Mouse (Mus musculus) erythroid progenitor cell, adult 5-6 weeks (primary cell): Measurements from ENCODE around the gene Blvrb. TPM values are rescaled to one million over a fixed set of nuclear protein-coding genes. Genes with fewer than 3 reads are reported as not detected.

Source experiments
- ATAC-seq: replicated peaks from 2 replicates; pipeline ENCODE4 v1.8.0; 2016; ENCODE audit warnings: moderate number of reproducible peaks, mild to moderate bottlenecking, moderate TSS enrichment, inconsistent platforms; ENCODE audit not compliant: poor library complexity, low FRiP score, severe bottlenecking
- total RNA-seq, 2 experiments: library from RNA; stranded (forward) in 1 of 2; stranded (reverse) in 1 of 2; fragments of 150-400 nt in 1 of 2; fragments of 186-747, 209-891 nt in 1 of 2; gene quantifications; 2 replicates each; pipeline versions ENCODE4 v1.2.3 to v1.2.4; 2015 to 2017; ENCODE audit warnings: low replicate concordance in 2 of 2

The Blvrb gene
- total RNA-seq (2015; ENCODE audit: low replicate concordance) (538 and 642 TPM in 2 replicates), total RNA-seq (2017; ENCODE audit: low replicate concordance) (484 and 602 TPM in 2 replicates)

- peak; percentile 79 for ATAC-seq
Measured at GRCm38 (mm10) chr7:27447419-27448286, at the start of gene Blvrb, which contains the start of gene Sptbn4. TSS of gene Blvrb (plus strand) at chr7:27447978. TSS of gene Sptbn4 (minus strand) at chr7:27447686.

DNA sequence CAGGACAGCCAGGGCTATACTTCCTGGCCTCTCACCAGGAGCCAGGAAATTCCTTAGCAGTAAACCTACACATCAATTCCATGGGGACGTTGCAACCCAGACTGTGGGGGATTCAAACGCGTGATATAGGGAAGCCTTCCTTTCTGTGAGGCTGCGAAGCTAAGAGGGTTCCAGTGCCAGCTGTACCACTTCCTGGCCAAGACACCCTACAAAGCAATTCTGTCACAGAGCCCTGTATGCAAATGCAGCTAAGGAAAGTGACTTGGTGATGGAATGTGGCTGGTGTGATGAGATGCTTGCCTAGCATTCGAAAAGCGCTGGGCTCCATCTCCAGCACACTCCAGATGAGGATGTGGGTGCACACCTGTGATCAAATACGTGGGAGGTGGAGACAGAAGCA, 47.2 kb upstream of the Blvrb start:
- no peak for ATAC-seq

- peak; percentile 53; the same call in 1 of the 2 replicates for ATAC-seq
Measured at GRCm38 (mm10) chr7:27402675-27403074, 45.1 kb upstream of the Blvrb start.

GRCm38 (mm10) chr7:27404203-27404942, 43.4 kb upstream of the Blvrb start:
- ATAC-seq: no peak

GRCm38 (mm10) chr7:27406481-27406880, 41.3 kb upstream of the Blvrb start:
- no peak for ATAC-seq

GRCm38 (mm10) chr7:27407816-27408215, 40.0 kb upstream of the Blvrb start:
- no peak for ATAC-seq

DNA sequence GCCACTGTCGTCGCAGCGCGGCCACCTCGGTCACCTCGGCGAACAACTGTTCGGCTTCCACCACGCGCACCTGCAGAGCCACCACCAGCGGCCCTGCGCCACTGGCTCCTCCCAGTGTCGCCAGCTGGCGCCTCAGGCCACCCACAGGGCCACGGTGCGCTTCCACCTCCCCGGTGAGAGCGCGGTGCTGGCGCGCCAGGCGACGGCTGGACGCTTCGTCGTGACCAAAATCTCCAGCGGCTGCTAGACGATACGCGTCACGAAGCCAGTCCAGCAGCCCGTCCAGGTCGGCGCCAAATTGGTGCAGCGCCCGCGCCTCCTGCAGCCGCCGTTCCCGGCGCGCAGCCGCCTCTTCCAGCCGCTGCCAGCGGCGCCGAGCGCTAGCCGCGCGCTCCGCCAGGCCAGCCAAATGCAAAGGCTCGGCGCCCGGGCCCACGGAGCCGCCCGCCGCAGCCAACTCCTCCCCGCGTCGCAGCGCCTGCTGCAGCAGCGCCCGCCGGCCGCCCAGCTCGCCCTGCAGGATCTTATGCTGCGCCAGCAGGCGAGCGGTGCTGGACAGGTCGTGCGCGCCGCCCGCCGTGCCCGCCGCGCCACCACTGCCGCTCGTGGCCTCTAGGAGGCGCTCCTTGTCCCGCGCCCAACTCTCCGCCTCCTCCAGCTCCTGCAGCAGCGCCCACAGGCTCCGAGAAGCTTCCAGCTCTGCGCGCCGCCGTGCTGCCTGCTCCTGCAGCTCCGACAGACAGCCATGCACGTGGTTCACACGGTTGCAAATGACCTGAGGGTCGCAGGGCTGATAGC, 39.2 kb upstream of the Blvrb start:
- ATAC-seq: peak; percentile 55; the same call in 1 of the 2 replicates

DNA sequence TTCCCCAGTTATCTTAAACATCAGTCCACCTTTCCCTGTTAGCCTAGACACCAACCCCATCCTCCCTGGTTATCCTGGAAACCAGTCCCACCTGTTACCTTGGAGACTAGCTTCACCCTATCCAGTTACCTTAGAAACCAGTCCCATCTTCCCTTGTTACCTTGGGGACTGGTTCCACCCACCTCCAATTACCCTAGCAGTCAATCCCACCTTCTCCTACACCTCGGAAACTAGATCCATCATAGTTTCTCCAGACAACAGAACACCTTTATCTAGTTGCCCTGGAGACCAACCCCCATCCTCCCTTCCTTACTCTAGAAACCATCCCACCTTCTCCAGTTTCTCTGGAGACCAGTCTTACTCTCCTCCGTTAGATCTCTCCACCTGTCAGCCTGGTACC, 30.6 kb upstream of the Blvrb start:
- ATAC-seq: no peak

DNA sequence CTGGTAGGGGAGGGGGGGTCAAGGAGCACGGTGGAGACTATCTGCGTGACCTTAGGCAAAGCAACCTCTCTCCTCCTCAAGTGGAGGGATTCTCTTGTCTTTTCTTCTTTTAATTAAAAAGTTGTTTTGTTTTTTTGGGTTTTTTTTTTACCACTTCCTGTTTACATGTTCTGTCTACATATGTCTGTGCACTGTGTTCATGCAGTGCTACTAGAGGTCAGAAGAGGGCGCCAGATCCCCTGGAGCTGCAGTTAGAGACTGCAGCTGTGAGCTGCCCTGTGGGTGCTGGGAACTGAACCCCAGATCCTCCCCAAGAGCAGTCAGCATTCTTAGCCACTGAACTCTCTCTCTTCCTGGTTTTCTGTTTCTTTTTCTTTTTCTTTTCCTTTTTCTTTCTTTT, 28.7 kb upstream of the Blvrb start:
- ATAC-seq: no peak

DNA sequence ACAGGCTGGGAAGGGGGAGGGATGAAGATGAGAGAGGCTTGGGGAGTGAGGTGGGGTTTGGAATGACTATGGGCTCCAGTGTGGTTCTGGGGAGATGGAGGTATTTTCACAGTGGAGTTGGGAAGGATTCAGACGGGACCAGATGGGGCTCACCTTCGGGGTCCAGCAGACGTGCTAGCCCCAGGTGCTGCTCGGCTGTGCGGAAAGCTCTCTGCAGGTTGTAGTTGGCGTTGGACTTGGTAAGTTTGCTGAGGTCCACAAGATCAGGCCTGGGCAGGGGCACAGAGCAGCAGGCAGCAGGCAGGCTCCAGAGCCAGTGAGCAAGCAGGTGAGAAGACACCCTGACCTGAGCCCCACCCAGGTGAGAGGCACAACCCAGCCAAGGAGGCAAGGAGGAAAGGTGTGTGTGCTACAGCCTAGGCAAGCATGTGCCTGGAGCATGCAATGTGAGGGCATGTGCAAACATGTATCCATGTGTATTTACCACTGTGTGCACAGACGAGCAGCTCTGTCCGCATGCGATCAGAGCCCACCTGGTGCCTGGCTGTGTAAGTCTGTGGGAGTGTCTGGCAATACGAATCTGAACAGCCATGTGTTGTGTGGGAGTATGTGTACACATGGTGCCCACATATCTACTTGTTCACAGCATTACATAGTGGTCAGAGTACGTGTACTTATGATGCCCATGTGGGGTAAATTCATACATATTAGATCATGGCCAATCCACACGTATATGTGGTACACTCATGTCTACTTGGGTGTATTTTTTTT, 24.0 kb upstream of the Blvrb start:
- ATAC-seq: no peak

GRCm38 (mm10) chr7:27427387-27427786, 20.4 kb upstream of the Blvrb start:
- ATAC-seq: no peak

GRCm38 (mm10) chr7:27428002-27428401, 19.8 kb upstream of the Blvrb start:
- no peak for ATAC-seq

GRCm38 (mm10) chr7:27429135-27429534, 18.6 kb upstream of the Blvrb start:
- no peak for ATAC-seq

DNA sequence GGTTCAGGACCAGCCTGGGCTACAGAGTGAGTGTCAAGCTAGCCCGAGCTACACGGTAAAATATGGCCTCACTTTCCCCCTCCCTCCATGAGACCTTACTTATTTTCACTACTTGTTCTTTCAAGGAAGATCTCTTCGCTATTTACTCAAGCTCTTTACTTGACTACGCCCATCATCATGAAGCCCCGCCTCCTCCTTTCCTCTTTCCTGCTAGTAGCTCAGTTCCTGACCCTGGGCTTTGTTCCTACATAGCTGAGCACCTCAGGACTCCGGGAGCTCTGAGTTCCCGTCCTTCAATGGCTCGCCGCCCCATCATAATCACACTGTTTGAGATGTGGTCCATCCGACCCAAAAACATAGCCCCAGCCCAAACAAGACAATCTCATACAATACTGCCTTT, 14.4 kb upstream of the Blvrb start:
- ATAC-seq: no peak

DNA sequence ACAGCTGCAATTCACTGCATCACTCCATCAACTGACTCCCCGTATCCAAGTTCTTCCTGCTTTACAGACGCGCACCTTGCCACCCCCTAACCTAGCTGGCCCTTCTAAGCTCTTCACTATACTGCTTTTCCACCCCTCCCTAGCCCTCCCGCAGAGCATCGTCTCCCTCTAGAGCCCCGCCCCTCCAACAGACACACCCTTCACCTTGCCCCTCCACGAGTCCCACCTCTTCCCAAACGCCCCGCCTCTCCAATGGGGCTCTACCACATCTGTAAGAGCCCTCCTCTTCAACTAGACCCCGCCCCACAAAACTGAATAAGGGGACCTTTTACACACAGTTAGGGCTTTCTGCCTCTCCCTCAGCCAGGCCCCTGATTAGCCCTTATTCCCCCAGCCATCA, 14.0 kb upstream of the Blvrb start:
- no peak for ATAC-seq

GRCm38 (mm10) chr7:27437544-27437943, 10.2 kb upstream of the Blvrb start:
- ATAC-seq: peak; percentile 84

GRCm38 (mm10) chr7:27440014-27440413, 7.8 kb upstream of the Blvrb start:
- no peak for ATAC-seq

DNA sequence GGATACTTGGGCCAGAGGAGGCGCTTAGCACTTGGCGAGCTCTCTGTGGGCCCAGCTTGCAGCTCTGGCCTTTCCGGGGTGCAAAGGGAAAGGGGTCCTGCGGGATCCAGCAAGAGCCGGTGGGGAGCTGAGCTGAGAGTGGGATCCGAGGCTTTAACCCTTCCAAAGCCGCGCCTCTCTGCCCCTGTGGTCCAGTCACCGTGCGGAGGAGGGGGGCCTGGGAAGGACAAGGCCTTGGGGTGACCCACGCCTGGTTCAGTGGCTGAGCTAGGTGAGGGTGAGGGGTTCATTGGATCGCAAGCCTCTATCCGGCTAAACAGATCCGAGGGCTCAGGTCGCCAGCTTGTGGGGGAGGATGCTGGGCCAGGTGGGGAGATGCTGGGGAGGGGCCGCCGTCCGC, 1.7 kb upstream of the Blvrb start:
- ATAC-seq: no peak
